Mouse (Mus musculus): Measurements from ENCODE around the gene Kcnk5.

The Kcnk5 gene

DNA sequence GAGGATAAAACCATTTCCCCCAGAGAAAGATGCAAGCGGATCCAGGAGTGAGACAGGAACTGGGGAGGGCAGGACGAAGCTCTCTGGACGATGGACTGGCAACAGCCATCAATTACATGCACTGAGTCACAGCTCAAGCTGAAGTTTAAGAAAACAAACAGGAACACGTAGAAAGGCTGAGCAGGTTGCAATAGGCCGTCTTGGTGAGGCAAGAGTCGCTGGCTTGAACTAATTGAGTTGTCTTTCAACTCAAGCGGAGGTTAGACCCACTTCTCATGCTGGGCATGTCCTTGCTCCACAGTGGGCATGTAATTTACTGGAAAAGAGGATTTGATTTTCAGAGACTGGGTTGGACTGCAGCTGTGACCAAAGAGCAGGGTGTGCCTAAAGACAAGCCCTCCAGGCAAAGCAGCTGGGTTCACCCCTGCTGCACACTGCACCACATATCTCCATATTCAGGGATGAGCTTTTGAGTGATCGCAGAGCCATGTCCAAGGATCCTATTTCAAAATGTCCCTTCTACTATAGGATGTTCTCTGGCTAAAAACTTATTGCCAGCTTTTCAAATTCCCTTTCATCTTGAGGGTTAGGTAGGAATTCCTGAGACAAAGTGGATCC is 19.6 kb upstream of the Kcnk5 start:
- DNase-seq (ENCODE audit: low spot score): no peak

DNA sequence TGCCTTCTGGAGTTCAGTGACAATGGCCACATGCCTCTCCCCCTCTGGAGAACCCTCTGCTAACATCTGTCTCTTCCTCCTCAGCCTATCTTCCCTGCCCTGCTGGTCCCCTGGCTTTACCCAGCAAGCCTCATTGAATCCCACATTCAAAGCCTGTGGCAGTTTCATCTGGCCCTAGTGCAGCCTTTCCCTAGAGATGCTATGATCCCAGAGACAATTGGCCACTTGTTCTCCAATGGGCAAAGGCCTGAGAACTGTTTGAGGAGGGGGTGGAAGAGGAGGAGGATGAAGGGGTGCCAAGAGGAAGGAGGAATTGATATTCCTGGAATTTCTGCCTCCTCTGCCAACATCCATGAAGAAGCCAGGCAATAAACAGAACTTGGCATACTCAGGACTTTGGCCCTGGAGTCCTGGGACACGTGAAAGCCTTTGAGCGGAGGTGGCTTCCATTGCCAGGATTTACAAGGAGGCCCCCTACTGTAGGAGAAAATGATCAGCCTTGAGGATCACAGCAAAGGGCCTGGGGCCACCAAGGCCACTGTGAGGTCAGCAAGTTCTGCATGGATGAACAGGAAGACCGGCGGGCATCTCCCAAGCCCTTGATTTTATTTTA is 11.6 kb upstream of the Kcnk5 start:
- DNase-seq (ENCODE audit: low spot score): no peak

DNA sequence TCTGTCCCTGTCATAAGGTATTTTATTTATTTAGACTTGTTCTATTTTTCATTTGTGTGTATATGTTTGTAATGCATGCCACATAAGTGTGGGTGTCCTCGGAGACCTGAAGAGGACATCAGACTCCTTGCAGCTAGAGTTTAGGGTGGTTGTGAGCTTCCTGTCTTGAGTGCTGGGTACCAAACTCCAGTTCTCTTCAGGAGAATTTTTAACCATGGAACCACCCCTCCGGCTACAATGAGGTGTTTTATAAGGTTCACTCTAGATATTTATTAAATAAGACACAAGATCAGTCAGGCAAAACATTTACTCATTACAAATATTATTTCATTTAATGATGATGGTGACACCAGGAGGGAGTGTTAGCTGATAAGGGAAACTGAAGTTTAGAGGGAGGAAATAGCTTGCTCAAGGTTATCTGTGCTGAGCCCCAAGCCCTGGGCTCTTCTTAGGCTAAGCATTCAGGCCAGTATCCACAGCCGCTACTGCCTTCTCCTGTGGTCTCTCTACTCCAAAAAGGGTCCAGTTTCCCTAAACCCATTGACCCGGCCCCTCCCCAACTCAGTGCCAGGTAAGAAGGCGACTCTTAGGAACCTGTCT is 9.6 kb upstream of the Kcnk5 start:
- DNase-seq (ENCODE audit: low spot score): no peak

DNA sequence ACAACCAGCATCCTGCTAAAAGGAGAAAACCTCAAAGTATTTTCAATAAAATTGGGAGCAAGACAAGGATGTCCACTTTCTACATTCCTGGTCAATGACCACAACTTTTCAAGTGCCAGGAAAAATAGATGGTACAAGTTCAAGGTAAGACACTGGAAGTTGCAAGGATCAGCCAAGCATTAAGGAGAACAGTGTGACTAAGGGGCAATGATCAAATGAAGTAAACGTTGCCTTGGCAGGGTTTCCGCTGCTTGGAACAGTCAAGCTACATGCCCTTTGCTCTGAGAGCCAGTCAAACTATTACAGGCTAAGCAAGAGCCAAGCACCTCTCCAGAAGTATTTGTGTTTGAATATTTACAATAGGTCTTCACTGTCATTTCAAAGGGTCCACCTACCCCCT is 8.1 kb upstream of the Kcnk5 start:
- no peak for DNase-seq (ENCODE audit: low spot score)

DNA sequence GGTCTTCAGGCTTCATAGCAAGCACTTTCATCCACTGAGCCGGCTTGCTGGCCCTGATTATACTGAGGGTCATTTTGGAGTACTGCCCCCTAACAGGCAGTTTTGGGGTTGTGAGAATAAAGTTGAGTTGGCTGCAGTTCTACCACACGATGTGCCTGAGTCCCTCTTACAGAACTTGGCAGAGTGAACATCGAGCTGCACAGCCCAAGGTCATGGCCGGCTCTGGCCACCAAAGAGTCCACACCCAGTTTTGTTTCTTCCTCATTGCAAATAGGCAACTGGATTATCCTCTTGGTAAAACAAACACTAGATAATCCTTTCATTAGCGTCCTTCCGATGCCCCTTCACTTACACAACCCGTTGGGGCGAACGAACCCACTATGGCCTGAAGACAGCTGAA is 3.8 kb upstream of the Kcnk5 start:
- no peak for DNase-seq (ENCODE audit: low spot score)

DNA sequence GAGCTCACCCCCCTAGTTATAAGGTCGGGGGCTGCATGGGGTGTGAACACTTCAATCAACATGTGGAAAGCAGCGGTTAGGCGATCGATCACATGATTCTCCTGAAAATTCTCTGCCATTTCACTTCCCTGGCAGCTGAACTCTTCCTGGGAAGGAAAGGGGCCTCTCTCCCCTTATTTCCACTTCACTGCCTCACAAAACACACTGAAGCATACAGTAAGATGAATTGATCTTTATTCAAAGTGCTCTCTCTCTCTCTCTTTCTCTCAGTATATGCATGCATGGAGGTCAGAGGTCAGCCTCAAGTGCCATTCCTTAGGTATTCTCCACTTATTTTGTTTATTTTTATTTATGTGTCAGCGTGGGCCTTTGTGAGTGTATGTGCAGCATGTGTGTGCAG is 2.1 kb upstream of the Kcnk5 start:
- peak; percentile 74 for DNase-seq (ENCODE audit: low spot score)

DNA sequence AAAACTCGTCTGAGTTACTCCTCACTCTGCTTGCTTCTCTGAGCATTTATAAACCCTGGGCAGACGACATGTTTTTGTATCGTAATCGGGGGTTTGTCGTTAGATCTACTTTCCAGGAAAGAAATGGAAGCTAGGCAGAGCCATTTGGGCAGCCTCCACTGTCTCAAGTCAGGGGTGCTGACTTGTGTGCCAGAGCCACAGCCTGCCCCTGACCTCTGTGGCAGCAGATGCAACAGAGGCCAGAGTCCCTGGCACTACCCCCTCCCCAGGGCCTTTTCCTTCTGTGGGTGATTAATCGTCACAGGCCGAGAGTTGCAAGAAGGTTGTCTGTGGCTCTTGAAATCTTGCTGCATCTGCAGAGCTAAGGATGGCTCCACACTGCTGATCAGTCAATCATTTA is 987 bp upstream of the Kcnk5 start:
- no peak for DNase-seq (ENCODE audit: low spot score)

DNA sequence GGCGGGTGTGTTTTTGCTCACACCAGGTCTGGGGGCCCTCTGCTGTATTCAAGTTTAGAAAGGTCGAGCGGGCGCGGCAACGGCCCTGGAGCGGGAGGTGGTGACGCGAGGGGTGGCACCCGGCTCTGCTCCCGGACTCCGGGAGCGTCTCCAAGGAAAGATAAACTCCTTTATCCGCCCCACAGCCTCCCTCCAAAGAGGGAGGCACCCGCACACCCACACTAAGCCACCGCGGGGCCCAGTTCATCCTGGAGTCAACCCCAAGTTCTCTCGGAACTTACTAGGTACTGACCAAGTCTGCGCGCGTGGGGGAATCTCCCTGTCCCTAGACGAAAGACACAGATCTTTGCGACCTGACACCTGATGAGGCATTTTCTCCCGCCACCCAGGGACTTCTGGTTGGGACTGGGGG is 852 bp downstream of the Kcnk5 start:
- DNase-seq (ENCODE audit: low spot score): peak; percentile 21

DNA sequence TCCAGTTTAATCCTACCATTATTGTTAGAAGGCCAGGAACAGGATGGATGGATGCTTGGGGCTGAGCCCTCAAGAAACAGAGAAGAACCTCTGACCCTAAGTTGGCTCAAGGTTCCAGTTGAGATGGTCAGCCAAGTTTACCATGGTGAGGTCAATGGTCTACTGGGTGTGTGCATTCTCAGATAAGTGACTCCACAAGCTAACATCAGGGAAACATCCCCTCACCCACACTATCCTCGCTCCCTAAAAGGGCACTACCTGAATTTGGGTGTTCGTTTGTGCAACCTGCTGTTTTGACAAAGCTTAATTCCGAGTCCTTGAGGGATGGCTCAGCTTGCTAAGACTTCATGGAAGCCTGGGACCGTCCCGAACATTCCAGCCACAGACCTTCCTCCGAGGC is 1.3 kb downstream of the Kcnk5 start:
- DNase-seq (ENCODE audit: low spot score): no peak

DNA sequence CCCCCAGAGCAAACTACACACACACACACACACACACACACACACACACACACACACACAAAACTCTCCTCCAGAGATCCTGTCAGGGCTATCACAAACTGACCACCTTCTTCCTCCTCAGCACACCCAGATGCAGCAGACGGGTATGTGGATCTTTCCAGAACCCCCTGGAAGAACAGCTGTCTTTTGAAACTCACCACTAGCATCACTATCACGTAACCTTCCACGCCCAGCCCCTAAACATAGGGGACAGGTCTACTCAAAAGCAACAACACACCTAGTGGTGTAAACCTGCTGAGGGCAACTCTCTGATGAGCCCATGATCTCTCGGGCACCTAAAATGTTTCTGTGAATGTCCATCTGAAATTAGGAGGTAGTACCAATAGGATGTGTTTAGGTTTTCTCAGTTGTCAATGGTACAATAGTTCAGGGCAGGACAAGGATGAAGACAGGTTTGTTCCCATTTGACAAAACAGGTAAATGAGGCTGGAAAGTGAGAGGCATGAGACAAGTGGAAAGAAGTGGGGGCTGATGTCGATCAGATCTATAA is 1.8 kb downstream of the Kcnk5 start:
- no peak for DNase-seq (ENCODE audit: low spot score)

DNA sequence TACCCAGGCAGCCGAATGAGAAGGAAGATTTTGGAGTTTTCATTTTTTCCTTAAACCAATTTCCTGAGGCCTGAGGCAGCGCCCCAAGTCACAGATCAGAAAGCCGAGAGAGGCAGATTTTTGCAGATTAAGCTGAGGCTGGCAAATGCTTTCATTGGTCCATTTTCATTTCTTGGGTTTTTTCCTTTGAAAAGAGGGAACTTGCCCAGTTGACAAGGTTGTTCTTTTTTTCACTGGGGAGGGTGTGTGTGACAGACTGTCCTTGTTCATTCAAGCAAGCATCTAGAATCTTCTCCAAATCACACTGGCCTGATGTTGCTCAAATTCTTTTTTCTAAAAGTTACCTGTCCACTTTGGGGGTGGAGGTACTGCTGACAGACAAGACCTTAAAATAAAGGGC is 2.5 kb downstream of the Kcnk5 start:
- DNase-seq (ENCODE audit: low spot score): no peak

DNA sequence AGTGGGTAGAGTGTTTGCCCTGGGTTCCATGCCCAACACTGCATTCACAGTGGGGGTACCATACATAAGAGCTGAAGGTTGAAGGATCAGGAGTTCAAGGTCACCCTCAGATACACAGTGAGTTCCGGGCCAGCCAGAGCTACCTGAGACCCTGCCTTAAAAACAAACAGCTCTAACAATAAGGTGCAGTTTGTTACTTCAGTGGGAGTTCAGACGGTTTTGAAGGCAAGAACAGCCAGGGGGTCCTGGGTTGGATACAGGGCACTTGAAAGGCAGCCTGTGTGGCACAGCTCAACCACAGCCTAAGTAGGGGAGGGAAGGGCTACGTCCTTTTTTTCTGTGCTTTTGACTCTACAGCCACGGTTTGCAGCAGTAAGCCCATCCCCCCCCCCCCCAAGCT is 3.0 kb downstream of the Kcnk5 start:
- no peak for DNase-seq (ENCODE audit: low spot score)

DNA sequence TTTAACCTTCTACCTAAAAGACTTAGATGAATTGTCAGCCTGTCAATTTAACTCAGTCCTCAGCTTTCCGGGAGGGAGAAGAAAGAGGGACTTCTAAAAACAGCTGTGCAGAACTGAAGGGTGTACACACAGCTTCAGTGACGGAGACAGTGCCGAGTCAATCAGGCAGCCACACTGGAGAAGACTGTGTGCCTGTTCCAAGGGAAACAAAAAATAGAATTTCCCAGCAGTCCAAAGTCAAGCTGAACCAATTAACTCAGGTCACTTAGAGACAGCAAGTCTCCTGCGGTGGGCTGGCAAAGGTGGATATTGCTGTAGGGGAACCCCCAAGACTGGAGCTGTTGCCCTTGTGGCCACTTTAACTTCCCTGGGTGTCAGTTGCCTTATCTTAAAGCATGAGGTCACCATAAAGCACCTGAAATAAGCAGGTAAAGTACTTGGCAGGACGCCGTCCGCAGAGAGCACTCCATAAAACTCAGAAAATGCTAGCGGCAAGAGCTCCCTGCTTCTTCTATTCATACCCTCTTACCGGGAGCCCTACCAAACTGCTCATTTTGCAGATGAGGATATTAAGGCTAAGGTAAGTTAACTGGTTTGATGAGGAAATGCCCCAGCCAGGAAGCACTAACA is 4.0 kb downstream of the Kcnk5 start:
- no peak for DNase-seq (ENCODE audit: low spot score)

DNA sequence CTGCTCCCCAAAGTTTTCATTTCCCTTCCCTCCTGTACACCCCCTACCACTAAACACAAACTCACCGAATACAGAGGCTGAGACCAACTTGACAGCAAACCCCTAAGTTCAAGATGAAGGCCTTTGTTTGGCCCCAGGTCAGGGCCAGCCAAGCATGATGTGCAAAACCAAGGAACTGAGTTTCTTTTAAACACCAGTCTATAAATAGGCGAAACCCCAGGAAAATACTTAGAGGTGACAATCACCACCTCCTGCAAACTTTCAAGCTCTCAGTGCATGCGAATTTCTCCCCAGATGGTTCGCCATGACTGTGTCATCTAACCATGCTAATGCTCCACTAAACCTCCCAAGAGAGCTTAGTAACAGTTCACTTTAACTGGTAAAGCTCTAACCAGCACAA is 5.9 kb downstream of the Kcnk5 start:
- DNase-seq (ENCODE audit: low spot score): no peak

DNA sequence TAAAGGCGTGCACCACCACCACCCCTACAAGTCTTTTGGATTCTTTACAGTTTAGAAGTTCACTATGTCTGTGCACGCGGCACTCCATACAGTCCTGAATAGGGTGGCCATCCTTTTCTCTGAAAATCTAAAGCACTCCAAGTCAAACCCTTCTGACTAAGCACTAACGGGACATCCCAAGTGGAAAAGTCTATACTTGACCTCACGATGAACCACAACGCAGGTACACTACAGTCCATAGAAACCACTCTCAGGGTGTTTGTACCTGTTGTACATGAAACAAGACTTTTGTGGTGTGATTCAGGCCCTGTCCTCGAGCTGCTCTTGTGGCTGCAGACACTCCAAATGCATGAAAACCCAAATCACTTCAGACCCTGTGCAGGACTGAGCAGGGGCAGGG is 6.5 kb downstream of the Kcnk5 start:
- no peak for DNase-seq (ENCODE audit: low spot score)

DNA sequence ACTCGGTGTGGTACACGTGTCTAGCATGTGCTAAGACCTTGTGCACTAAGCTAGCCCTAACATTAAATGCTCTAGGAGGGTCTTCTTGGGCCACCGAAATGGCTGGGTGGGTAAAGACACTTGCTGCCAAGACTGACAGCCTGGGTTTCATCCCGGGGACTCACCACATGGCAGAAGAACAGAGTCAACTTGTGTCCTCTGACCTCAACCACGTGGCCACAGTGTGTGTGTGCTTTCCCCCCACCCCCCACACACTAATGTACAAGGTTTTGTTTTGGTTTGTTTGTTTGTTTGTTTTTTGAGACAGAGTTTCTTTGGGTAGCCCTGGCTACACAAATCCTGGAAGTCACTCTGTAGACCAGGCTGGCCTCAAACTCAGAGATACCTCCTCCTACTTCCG is 6.9 kb downstream of the Kcnk5 start:
- no peak for DNase-seq (ENCODE audit: low spot score)

DNA sequence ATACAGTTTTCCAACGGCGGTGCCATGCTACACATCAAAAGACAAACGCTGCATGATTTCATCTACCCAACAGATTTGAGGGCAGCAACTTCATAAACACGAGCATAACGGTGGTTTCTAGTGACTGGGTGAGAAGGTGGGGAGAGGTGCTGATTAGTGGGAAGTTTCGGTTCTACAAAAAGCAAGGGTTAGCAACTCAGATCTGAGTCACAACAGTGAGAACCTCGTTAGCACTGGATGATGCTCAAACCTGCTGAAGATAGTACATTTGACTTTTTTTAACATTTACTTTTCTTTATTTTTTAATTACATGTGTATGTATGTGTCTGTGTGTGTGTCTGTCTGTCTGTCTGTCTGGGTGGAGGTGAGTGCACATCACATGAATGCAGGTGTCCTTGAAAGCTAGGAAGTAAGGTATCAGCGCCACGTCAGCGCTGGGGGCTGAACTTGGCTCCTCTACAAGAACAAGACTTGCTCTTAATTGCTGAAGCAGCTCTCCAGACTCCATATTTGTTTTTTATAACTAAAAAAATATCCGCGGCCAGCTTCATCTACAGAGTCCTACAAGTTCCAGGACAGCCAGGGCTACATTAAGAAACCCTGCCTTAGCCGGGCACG is 7.6 kb downstream of the Kcnk5 start:
- DNase-seq (ENCODE audit: low spot score): no peak

DNA sequence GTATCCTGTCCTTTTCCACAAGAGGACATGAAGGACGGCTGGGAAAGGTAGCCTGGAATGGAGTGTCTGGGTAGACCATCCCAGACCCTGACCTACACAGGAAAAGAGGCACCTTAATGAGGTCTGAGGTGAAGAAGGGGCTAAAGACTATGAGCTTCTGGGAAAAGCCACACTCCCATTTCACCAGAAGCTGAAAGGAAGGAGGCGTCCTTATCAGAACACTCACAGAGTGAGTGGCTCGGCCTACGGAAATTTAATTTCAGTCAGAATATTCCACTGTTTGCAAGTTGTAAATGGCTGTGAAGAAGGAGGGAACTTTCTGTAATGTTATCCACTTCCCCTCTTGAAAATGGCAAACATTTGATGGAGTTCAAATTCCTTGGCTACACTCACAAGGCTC is 8.7 kb downstream of the Kcnk5 start:
- no peak for DNase-seq (ENCODE audit: low spot score)

DNA sequence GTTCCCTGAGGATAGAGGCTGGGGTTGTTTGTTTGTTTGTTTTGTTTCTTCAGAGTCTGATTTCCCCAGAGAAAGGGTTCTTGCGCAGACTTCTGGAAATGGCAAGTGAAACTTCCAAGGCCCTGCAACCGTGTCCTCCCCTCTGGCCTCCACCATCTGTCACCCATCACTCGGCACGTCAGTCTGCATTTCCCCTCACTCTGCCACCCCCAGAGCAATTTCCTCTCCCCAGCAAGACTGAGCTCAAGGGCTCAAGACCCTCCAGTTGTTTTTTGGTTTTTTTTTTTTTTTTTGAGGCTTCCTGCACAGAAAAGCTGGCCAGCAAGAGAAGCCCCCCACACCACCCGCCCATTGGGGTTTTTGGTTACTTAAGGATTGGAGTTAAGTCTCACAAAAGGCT is 9.1 kb downstream of the Kcnk5 start:
- no peak for DNase-seq (ENCODE audit: low spot score)

DNA sequence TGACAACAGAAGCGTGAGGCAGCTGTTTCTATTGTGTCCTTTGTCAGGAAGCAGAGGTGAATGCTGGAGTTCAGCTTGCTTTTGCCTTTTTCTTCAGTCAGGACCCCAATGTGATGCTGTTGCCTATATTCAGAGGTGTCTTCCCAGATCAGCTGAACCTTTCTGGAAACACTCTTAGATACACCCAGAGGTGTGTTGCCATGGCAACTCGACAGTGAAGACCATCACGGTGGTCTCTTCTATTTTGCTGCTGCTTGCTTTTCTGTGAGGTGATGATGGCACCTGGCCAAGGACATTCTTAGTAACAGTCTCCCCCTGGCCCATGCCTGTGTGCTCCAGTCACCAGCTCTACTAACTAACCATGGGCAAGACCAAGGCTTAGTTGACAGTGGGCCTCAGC is 9.8 kb downstream of the Kcnk5 start:
- no peak for DNase-seq (ENCODE audit: low spot score)

DNA sequence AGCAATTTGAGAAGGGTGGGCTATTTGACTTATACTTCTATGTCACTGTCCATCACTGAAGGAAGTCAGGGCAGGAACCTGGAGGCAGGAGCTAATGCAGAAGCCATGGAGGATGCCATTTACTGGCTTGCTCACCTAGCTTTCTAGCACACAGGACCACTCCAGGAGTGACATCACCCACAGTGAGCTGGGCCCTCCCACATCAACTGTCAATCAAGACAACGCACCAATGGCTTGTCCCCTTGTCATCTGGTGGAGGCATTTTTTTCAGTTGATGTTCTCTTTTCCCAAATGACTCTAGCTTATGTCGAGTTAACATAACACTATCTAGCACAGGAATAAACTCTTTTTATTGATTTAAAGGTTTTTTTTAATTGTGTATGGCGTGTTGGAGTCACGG is 12.4 kb downstream of the Kcnk5 start:
- DNase-seq (ENCODE audit: low spot score): no peak

DNA sequence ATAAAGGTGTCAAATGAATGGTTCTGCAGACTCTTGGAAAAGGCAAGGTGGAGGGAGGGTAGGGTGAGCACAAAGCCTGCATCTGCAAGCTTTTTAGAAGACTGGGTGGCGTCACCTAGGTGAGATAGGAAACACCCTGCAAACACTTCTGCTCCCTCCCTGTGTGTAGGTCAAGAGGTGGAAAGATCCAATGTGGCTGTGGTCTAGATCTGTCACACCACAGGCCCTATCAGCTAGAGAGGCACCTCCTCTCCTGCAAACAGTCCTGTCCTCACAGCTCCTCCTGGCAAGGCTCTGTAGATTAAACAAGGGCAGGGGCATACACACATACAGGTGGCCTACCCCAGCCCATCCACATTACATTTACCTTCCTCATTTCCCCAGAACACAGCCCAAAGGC is 13.1 kb downstream of the Kcnk5 start:
- no peak for DNase-seq (ENCODE audit: low spot score)

DNA sequence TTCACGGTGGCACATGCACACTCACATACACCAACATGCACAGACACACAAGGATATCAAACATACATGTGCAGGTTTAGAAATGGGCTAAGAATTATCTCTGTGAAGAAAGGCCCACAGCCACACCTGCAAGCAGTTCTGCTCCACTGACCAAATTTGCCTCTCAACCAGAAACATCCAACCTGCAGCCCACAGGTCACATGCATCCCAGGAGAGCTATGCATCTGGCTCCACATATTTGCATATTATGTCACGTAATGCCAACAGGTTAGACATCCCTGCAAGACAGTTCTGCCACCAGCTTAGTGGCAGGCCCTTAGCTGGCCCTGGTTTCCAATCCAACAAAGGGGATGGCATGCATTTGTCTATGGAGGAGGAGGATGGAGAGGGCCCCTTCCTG is 13.6 kb downstream of the Kcnk5 start:
- no peak for DNase-seq (ENCODE audit: low spot score)
